Mouse (Mus musculus) right cerebral cortex, postnatal 14 days (tissue): ENCODE data around the gene Cpt2.
A peak's percentile ranks its signal among the peaks of the same experiment; 100 is the strongest.

Experiments
- DNase-seq: peaks from one replicate; pipeline ENCODE4 v3.0.0; 2022

Cpt2 gene

DNA sequence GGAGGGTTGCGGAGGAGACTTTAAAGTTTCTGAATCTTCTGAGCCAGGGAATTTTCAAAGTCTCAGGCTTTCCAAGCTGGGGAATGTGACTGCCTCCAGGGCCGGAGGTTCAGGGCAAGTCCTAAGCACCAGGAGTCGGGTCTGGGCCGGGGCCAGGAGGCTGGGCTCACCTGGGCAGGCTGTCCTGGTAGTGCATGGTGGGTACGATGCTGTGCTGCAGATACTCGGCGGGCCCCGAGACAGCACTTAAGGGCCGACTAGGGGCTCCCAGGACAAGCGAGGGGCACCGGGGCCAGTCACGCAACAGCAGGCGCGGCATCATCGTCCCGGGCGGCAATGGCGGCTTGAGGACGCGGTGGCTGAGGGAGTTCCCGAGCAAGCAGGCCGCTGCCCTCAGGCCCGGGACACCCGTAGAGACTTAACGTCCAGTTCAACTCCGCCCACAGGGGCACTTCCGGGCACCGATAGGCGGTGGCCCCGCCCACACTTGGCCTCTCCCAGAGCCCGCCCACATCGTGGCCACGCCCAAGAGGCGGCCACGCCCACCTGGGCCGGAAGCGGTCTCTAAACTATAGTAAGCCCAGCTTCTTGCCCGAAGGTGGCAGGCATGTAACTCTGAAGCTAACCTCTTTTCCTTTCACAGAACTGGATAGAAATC is at the start of gene Cpt2:
Gene Cpt2 (minus strand): TSS at position 466 of the 658 bp plus-strand sequence.
- DNase-seq = peak; percentile 79

DNA sequence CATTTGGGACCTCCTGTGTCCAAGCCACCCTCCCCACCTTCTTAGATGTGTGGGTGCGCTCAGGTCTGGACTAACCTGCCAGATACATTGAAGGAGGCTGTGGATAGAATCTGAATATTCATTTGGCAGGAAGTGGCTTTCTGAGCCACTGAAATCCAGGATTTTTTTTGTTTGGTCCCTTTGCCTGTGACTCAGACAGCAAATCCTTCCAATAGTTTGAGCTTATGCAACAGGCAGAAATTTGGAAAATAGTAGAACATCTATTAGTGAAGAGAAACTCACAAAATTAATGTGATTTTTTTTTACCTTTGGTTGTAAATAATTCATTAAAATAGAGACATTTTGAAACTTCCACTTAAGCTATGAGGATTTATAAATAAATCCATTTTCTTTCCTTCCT is 47.8 kb upstream of the Cpt2 start:
- no peak for DNase-seq

DNA sequence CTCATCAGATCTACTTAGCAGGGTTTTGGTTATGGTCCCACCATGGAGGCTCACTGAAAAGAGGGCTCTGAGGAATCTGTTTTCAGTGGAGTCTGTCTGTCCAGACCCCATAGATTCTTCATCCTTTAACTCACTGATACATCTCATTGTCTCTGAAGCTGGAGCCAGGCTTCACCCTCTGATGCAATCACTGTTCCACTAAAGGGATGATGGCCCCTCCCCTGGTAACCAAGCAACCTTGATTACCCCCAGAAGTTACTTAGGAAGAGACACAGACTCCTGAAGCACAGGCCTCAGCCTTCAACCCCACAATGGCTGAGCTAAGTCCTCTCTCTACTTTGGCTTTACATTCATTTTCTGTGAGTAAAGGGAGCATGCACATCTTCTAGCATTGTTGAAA is 46.4 kb upstream of the Cpt2 start:
- no peak for DNase-seq

DNA sequence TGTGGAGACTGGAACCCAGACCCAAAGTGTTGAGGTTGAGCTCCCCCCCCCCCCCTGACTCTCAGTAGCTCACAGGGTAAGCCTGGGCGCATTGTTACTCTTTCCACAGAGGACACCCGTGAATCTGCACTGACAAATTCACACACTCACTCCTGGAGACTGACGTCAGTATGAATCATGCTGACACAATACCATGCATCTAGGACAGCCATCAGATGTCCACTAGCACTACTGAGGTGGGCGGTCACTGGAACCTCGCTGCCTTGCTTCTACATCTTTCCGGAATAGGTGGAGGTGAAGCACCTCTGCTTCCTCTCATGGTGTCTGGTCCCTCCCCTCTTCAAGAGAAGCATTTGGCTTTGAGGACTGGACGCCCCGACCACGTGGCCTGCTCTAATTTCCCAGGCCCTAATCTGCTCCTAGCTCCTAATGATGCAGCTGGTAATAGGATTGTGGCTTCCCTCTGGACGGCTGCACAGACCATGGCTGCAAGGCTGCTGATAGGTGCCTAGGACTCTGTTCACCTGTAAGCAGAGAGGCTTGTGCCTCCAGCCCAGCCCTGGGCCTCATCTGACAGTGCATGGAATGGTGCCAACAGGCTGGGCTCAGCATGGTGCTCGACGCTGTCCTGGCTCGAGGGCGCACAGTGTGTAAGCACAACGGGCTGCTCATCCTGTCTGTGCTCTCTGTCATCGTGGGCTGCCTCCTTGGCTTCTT is 44.7 kb upstream of the Cpt2 start, which contains the start of gene Slc1a7:
Gene Slc1a7 (plus strand): TSS at position 367 of the 717 bp plus-strand sequence.
- no peak for DNase-seq

DNA sequence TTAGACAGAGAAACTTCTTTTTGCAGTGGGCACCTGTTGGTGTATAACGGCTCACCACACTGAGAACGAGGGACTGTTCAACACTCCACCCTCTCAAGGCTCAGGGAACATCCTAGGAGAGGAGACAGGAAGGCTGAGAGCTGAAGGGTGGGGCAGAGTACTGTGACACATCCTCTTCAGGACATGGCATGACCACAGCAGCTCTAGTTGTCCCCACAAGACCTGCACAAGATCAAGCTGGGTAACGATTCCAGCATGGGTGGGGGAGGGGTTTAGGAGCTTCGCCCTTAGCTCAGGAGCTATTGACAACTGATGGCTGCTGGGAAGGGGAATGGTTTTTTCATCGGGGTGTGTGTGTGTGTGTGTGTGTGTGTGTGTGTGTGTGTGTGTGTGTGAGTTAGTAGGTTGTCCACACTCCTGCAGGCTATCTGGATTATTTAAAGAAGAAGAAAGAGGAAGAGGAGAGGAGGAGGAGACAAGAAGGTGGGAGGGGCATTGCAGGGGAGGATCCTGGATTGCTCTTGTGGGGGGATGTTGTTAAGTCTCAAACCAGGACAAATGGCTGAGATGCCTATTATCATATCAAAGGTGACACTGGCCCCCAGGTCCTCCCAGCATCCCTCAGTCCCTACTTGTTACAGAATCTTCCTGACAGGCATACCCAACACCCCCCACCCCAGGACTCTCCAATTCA is 43.2 kb upstream of the Cpt2 start:
- no peak for DNase-seq

DNA sequence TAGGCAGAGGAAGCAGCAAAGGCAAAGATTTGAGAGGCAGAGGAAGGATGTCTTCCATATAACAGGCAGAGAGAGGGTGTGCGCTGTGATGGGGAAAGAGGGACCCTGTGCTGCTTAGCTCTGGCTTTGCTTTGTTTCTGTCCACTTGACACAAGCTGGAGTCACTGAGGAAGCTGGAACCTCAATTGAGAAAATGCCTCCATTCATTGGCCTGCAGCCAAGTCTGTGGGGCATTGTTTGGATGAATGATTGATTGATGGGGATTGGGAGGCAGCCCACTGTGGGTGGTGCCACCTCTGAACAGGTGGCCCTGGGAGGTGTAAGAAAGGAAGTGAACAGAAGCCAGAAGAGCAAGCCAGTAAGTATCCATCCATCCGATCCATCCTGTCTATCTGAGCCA is 39.4 kb upstream of the Cpt2 start:
- no peak for DNase-seq

DNA sequence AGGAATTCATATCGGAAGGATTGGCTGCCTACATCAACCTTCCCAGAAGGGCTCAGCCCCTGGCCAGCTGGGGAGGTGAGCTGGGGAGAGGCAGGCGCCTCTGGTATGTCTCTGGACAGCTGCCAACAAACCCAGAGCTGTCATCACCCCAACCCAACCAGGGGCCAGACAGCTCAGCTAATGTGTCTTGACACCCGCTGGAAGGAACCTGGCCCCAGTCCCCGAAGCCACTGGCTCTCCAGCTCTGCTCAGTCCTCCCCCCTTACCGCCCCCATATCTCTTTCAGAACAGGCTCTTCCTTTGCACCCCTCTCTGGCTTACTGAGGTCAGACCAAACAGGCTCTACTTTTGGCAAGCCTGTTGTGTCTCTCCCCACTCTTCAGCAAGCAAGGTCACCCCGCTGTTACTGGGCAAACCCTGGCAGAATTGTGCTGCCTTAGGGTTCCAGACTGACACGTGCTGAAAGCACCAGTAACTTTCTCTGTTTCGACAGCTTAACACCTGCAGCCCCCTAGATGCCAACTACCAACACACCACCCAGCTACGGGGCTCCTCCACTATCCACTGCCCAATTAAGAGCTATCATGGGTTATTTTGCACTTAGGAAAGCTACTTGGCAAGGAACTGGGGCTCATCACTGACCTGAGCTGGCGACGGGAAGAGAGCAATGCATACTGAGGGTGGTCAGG is 38.8 kb upstream of the Cpt2 start:
- no peak for DNase-seq

DNA sequence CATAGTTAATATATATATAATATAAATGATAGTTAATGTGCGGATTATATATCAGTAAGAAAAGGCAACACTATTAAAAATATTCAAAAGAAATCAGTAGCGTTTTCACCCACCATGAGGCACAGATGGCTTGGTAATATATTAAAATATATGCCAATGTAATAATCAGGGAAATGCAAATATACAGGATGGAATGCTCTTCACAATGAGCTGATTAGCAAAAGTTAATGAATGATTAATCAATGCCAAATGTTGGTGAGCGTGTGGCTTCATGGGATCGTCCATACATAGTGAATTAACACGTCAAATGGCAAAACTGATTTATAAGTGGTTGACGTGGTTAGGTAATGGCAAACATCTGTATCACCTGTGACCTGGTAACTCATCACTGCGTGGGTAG is 35.1 kb upstream of the Cpt2 start:
- no peak for DNase-seq

DNA sequence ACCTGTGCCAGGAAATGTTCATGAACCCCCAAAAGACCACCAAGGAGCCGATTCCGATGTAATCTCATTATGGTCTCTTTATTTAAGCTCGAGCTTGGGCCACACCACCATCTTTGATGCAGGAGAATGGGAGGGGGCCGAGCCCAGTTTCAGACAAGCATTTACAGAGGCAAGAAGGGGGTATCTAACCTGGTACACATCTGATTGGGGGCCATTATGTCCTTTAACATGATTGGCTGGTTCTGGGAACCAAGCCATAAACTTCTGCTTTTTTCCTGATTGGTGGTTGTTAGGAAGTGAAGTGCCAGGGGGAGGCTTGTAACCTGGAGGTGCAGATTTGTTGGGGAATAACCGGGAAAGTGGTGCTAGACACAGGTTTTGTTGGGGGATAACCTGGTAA is 32.3 kb upstream of the Cpt2 start:
- no peak for DNase-seq

DNA sequence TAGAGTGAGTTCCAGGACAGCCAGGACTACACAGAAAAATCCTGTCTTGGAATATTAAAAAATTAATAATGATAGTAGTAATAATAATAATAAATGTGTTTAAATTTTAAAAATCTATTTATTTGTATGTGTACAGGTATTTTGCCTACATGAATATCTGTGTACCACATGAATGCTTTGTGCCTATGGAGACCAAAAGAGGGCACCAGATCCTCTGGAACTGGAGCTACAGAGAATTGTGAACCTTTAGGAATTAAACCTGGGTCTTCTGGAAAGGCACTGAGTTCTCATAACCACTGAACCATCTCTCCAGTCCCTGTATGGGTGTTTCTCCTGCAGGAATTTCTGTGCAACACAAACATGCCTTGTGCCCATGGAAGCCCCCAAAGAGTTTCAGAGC is 29.4 kb upstream of the Cpt2 start:
- DNase-seq = no peak

DNA sequence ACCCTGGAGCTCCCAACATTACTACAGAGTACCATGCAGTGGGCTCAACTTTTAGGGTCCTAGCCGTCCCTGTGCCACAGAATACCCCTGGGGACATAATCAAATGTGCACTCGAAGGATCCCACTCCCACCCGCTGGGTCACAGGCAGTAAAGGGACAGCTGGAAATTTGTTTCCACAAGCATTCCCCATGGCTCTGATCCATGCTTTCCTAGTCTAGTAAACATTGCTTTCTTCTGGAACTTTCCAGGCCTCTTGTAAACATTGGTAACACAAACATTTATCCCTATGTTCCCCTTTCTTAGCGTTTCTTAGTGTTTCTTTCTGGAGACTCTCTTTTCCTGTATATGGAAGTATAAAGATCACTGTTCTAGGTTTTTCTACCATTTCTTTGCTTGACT is 26.5 kb upstream of the Cpt2 start:
- no peak for DNase-seq

DNA sequence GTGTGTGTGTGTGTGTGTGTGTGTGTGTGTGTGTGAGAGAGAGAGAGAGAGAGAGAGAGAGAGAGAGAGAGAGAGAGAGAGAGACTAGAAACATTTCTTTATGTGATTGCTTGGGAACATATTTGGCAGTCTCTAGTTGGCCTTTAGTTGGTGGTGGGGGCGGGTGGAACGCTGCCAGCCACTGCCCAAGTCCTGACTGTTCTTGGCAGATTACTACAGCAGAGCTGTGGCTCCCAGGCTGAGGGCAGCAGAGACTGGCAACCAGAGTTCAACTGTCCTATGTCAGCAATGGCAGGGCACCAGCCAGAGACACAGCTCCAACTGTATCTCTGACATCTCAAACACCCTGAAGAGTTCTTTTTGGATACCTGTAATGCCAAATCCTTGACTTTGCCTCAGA is 20.7 kb upstream of the Cpt2 start:
- no peak for DNase-seq

DNA sequence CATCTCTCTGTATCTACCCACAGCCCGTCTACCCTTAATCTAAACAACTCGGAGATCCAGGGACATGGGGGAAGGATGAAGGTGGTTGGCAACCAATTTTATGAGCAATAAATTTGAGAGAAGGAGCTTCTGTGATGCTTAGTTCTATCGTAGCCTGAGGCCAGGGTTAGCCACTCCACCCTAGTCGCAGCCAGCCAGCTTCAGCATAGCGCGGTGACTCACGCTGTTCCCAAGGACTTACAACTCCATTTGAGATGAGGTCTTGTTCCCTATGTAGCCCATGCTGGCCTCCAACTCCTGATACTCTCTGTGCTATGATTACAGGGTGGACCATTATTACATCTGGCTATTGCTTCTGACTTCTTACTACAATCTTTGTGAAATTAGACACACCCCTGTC is 19.3 kb upstream of the Cpt2 start:
- DNase-seq = no peak

DNA sequence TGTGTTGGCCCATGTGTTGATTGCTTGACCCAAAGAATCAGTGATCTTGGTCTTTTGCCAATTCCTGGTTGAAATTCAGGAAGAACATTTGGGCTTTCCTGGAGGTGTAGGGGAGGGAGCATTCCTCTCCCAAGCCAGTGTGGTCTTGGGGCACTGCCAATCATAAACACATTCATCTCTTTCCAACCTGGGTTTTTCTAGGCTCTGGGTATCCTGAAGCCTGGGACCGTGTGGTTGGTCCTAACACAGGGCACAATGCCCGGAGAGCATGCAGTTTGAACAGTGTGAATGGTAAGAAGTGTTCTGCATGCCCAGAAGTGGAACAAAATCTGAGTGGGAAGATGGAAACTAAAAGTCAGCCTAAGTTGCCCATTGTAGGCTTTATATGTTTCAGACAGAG is 14.7 kb upstream of the Cpt2 start:
- no peak for DNase-seq

DNA sequence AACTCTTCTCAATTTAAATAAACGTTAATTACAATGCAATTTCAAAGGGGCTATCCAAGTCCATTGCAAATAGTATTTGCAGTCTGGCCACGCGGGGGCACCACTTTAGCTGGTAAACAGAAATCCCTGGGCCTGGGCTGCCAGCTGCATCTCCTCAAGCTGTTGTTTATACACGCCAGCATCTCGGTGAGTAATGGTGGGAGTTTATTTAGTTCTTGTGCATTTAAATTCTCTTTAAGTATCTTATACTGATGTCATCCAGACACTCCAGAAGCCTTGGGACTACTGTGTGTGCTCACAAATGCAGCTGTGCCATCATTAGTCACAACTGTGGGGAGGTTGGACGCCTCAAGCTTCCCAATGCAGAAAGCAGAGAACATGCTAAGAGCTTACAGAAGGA is 13.9 kb upstream of the Cpt2 start:
- peak; percentile 82 for DNase-seq

DNA sequence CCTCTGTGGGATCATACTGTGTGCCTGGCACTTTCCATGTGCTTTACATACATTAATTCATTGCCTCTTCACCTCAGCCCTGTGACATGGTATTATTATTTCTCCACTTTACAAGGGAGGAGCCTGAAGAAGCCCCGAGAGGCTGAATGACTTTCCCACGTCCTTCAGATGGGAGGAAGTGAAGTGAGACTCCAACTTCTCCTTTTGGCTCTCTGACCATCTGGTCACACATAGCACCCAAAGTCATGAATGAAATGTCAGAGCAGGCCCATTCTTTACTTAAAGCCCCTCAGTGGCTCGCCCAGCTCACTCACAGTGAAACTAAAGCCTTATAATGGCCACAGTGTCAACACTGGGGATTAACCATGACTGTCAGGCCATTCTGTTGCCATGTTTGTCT is 11.8 kb upstream of the Cpt2 start:
- no peak for DNase-seq

DNA sequence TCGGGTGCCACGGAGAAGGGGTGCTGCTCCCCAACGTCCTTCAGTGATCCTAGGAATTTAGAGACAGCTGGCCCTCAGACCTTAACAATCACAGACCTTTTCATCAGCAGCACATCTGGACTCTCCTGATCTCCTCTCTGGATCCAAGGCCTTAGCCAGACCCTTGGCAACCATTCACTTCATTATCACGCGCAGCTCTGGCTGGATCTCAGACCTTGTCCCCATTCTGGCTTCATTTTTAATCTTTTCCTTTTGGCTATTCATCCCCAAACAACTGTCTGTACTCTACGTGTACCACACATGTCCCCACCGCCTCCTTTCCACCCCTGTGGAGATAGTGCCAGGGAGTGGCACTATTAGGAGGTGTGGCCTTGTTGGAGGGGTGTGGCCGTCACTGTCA is 9.8 kb upstream of the Cpt2 start:
- no peak for DNase-seq

DNA sequence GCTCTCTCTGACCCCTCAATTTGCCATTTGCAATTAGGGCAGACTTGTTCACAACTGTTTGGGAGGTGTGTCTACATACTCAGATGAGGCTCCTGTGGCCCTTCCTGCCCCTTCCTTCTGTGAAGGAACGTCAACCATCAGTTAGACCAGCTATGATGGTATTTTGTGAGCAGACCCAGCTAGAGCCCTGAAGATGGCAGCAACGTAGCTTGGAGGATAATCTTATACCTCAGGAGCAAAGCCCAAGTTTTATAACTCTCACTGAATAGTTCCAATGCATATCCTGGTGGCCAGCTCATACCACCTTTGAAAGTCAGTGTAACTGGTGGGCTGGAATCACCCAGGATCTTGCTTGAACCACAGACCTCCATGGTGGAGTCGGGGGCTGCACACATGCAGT is 8.0 kb upstream of the Cpt2 start:
- DNase-seq = no peak

DNA sequence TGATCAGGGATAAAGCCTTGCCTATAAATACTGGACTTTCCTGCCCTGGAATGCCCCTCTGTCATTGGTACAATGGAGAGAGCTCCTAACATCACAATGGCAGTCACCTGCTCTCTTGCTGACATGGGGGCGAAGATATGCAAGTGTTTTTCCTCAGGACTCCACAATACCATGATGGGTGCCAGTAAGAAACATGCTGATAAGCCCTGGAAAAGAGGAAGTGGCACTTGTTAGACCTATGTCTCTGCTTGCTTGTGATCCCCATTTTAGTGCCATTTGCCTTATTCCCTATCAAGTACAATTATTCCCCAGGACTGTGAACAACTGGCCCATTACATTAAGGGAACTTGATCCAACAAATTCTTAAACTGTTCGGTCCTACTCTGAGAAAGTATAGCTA is 5.3 kb upstream of the Cpt2 start:
- no peak for DNase-seq

DNA sequence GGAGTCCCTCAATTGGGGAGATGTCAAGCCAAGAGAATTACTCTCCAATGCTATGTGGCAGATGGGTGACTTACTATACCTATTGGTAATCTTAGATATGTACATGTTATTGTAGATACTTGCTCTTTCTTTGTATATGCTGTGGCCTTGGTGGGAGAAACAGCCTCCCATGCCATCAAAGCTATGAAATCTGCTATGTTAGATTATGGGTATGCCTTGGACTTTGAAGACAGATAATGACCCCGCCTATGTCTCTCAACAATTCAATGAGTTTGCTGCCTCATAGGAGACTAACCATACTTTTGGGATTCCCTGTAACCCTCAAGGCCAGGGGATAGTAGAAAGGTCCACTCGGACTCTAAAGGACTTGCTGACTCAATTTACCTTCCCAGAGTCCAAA is 4.9 kb upstream of the Cpt2 start:
- DNase-seq = no peak

DNA sequence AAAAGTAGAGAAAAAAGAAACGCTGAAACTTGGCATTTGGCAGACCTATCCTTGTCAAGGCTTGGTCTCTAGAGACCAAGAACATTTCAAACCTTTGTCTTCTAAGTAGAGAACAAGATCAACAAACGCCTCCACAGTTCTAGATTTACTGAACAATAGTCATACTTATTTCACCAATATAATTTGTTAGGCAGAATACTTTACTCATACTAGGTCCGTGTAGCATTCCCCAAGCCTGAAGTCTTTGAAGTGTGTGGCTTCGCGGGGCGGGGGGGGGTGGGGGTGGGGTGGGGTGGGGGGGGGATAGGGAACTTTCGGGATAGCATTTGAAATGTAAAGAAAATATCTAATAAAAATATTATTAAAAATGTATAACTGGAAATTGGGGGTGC is 389 bp upstream of the Cpt2 start:
- DNase-seq = no peak

DNA sequence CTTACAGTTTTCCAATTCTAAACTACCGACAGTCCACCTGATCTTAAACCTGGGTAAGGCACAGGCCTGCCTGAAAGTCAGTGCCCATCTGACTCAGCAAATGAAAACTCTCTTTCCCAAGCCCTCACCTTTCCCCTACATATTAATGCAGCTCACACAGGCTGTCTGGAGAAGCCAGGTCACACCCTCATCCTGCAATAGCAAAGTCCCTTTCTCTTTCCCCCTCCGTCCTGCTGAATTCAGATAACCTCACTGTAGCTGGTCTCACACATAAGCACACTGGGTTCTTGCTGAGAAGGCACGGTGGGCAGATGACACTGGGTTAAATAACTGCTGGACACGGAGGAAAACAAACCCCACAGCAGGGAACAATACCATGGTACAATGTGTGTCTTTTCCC is 1.5 kb downstream of the Cpt2 start:
- DNase-seq = no peak

DNA sequence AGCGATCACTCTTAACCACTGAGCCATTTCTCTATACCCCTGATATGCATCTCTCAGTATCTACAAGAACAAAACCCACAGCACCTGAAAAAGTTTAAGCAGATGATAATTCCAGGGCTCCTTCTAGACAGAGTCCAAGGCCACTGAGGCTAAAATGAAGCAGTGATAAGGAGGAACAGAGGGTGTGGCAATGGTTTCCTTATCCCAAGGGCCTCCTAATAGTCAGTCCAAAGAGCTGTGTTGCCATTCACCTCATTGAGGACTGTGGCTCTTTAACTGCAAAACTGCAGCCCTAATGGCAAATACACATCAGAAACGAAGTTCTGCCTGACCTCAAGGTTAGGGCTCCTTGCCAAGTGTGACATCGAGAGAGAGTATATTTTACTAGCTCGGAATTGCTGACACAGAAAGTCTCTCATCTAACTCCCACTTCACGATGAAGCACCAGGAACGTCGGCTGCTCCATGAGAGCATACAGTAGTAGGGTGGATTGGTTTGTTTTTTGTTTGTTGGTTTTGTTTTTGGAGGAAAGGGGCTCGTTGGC is 2.2 kb downstream of the Cpt2 start:
- no peak for DNase-seq

DNA sequence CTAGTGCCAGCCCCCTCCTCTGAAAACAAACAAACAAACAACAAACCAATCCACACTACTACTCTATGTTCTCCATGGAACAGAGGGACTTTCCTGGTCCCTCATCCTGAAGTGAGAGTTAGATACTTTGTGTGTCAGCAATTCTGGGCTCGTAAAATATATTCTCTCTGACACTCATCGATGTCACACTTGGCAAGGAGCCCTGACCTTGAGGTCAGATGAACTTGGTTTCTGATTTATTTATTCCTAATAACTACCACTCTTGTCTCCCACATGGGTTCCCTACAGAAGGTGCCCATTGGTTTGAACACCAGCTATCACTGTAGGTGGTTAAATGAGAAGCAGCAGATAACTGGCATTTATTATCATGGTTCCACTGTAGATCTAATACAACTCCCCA is 3.1 kb downstream of the Cpt2 start:
- no peak for DNase-seq
